Mouse (Mus musculus): Measurements from ENCODE around the gene Palld. TPM values are rescaled to one million over a fixed set of nuclear protein-coding genes. Genes with fewer than 3 reads are reported as not detected.

The Palld gene
- total RNA-seq, 2 experiments from 2014 or later, result 66.8 to 71.5 TPM

- Histone ChIP-seq H3K27ac (no peak overlapping the region), H3K4me3 (no peak overlapping the region)
- no peak for DNase-seq
- no peak for TF ChIP-seq CTCF (IDR thresholded peaks at IDR 0.05)
- intact Hi-C loops (cut with DNase I), result no loop called here
Observed at GRCm38 (mm10) chr8:61464393-61464792, 438.1 kb downstream of the Palld start.

DNA sequence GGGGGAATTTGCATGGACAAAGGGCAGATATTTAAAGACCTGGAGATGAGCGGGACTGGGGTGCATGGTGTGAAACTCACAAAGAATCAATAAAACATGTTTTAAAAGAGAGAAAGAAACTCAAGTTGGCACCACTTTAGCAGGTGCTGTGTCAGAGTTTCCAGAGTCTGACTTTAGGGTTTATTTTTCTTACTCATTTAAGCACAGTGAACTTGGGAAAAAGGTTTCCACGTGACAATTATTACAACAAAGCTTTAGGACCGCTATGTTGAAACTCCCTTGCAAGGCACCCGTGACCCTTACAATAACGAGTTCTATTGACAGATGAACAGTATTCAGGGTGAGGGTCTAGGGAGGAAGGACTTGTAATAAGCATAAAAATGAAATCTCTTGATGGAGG is 440.3 kb downstream of the Palld start:
- Histone ChIP-seq H3K27ac (no peak overlapping the region), H3K4me3 (no peak overlapping the region)
- intact Hi-C loops (cut with DNase I), result no loop called here
- no peak for TF ChIP-seq CTCF (IDR thresholded peaks at IDR 0.05)
- DNase-seq, result no peak

Other genes starting within 250 kb of the Palld start
- gene Ddx60, start 25.4 kb upstream of the Palld start, total RNA-seq (2021), result under 1 TPM; 0.50 to 0.87 TPM
- not detected for gene Anxa10, start 220.5 kb upstream of the Palld start, total RNA-seq (2021)

Measured in gastrocnemius, adult 2 months (tissue).